Mouse (Mus musculus) small intestine, adult 2 months (tissue): ENCODE data around the gene Sst.

Experiments used
- CTCF ChIP-seq: fragments of 200-500 bp; IDR thresholded peaks from 2 replicates; pipeline ENCODE4 v1.5.1; 2012; ENCODE audit warnings: low read depth, mild to moderate bottlenecking, control low read depth, inconsistent platforms, low read length, moderate library complexity, mixed read lengths; ENCODE audit not compliant: insufficient replicate concordance, insufficient read length; ENCODE audit errors: extremely low read depth
- POLR2A ChIP-seq: fragments of 200-500 bp; IDR thresholded peaks from 2 replicates; pipeline ENCODE4 v1.6.1; 2012; ENCODE audit warnings: low read depth, mild to moderate bottlenecking, control low read depth, inconsistent platforms, low read length, moderate library complexity

- TF ChIP-seq CTCF = no peak
- TF ChIP-seq POLR2A = no peak
Measured at GRCm38 (mm10) chr16:23913401-23913800, 22.6 kb upstream of the Sst start.
